Mouse (Mus musculus) neural tube, embryonic 12.5 days (tissue): ENCODE measurements around the gene Rnpep. TPM values are rescaled to one million over a fixed set of nuclear protein-coding genes. Genes with fewer than 3 reads are reported as not detected.

Source experiments
- ATAC-seq: fragments of 200-750 bp; cut with Nextera tagmentation; 2 replicates; pipeline ENCODE4 v1.8.0; 2017; ENCODE audit warnings: low read depth, mild to moderate bottlenecking, moderate TSS enrichment, moderate library complexity; ENCODE audit not compliant: low FRiP score
- H3K27ac ChIP-seq: fragments of 300-500 bp; sonication (generic); 2 replicates; pipeline ENCODE4 v1.5.1; 2016
- H3K27me3 ChIP-seq: fragments of 300-500 bp; sonication (generic); replicated peaks from 2 replicates; pipeline ENCODE4 v1.6.1; 2016; ENCODE audit warnings: mild to moderate bottlenecking
- H3K36me3 ChIP-seq: fragments of 300-500 bp; sonication (generic); 2 replicates; pipeline ENCODE4 v1.6.1; 2016; ENCODE audit warnings: mild to moderate bottlenecking
- H3K4me1 ChIP-seq: fragments of 300-500 bp; sonication (generic); 2 replicates; pipeline ENCODE4 v1.6.1; 2016
- H3K4me2 ChIP-seq: fragments of 300-500 bp; sonication (generic); replicated peaks from 2 replicates; pipeline ENCODE4 v1.6.1; 2016; ENCODE audit warnings: mild to moderate bottlenecking
- H3K4me3 ChIP-seq: fragments of 300-500 bp; sonication (generic); 2 replicates; pipeline ENCODE4 v1.5.1; 2016
- H3K9ac ChIP-seq: fragments of 300-500 bp; sonication (generic); 2 replicates; pipeline ENCODE4 v1.6.1; 2016; ENCODE audit warnings: mild to moderate bottlenecking
- H3K9me3 ChIP-seq: fragments of 300-500 bp; sonication (generic); 2 replicates; pipeline ENCODE4 v1.6.1; 2016; ENCODE audit warnings: mild to moderate bottlenecking
- WGBS: fragments of 180-500 bp; shearing (Covaris S2); methylation state at CpG from one replicate; pipeline ENCODE4 v1.1.7; 2016; 5-methylcytosine and 5-hydroxymethylcytosine counted together
- polyA plus RNA-seq: library from polyadenylated mRNA; unstranded; fragments of >200 nt; fragmentation: Nextera tagmentation; extraction: Ambion mirVana; gene quantifications from 2 replicates; pipeline ENCODE4 v1.2.1, GENCODE M21; 2016

Gene Rnpep
- polyA plus RNA-seq, 1 experiment from 2014 or later = 106 TPM

DNA sequence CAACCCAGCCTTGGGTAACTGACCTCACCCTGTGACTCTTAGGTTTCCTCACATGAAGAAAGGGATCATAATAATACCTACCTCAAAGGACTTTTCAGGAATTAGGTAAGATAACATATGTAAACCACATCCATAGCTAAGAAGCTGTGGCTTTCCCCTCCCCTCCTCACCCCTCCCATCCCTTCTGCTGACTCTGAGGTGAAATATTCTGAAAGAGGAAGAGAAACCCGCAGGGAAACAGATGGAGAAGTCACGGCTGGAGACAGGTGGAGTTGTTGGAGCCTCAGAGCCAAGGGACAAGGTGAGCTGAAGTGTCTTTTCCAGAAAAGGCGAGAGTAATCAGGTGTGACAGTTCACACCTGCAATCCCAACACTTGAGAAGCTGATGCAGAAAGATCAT is 59.7 kb downstream of the Rnpep start:
- 84% methylated on average over 3 of the region's 3 CpGs for WGBS
- ATAC-seq = no peak
- Histone ChIP-seq H3K4me1 (no peaks in the 10 kb centered on the region), H3K4me2 (no peak overlapping the region), H3K9ac (no peak overlapping the region), H3K36me3 (no peaks in the 10 kb centered on the region), H3K27me3 (no peaks in the 10 kb centered on the region), H3K9me3 (no peaks in the 10 kb centered on the region), H3K27ac (no peak overlapping the region), H3K4me3 (no peak overlapping the region)

DNA sequence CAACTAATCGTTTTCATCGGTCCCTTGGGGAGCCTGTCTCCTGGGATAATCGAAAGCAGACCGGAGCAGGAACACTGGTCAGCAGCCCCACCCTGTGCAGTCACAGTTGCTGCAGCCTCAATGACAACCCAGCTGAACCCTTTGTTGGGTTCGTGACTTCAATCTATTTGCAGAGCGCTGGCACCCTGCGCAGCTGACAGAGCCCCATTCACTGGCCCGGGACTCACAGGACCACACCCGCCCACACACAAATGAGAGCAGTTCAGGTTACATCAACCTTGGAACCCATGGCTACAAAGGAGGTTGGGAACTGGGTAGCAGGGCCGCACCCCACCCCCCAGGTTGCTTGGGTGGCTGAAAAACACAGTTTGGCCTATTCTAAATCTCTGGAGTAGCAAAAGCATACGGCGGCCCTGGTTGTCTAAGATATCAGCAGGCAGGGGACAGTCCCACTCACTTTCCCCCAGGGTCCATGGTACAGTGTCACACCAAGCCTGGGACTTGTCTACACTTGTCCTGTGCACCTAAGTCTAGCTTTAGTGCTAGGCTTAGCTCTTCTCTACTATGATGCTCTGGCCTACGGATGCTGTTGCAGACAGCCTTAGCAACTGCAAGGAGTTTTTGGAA is 66.2 kb downstream of the Rnpep start:
- Histone ChIP-seq H3K27me3 (no peaks in the 10 kb centered on the region), H3K4me3 (no peak overlapping the region), H3K9ac (no peak overlapping the region), H3K27ac (no peak overlapping the region), H3K4me2 (no peak overlapping the region), H3K9me3 (no peaks in the 10 kb centered on the region), H3K36me3 (no peaks in the 10 kb centered on the region), H3K4me1 (no peaks in the 10 kb centered on the region)
- no peak for ATAC-seq
- 54% methylated on average over 13 of the region's 13 CpGs for WGBS

DNA sequence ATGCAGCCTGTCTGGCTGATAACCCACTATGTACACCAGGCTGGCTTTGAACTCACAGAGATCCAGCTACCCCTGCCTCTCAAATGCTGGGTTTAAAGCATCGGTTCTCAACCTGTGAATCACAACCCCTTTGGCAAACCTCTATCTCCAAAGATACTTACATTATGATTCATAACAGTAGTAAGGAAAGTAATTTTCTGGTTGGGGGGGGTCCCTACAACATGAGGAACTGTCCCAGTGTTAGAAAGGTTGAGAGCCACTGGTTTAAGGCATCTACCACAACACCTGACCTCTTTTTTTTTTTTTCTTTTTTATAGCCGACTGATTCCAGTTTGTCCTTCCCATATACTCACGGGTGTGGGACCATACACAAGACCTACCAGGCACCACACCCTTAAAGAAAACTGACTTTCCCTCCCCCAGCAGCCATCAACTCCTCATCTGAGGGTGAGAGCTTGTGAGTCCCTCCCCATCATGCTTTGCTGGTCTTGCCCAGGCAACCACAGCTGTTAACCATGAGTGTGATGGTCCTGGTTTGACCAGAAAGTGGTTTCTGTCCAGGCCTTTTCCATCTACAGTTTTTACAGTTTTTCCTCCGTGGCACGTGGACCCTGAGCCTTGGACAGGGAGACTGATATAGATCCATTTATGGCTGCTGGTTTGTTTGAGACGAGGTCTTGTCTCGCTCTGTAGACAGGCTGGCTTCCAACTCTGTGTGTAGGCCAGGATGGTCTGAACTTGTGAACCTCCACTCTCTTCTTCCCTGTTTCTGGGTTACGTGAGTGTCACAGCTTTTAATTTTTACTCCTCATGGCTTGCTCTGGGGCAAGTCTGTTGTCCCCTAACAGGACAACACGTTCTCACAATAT is 69.9 kb downstream of the Rnpep start:
- no peak overlapping the region for H3K4me2 ChIP-seq

More for the DNA sequence above, 69.9 kb downstream of the Rnpep start:
- WGBS = 88% methylated on average over 9 of the region's 9 CpGs
- no peak for ATAC-seq
- H3K9me3 ChIP-seq = no peaks in the 10 kb centered on the region
- H3K4me3 ChIP-seq = no peak overlapping the region
- H3K27me3 ChIP-seq = no peaks in the 10 kb centered on the region
- no peaks in the 10 kb centered on the region for H3K36me3 ChIP-seq
- no peak overlapping the region for H3K9ac ChIP-seq
- no peak overlapping the region for H3K27ac ChIP-seq
- H3K4me1 ChIP-seq = no peaks in the 10 kb centered on the region

Other genes with a start within 250 kb of the Rnpep start
- 0.96 and 1.1 TPM in 2 replicates for gene Lgr6, start 178.8 kb downstream of the Rnpep start, polyA plus RNA-seq
- 1.1 and 1.2 TPM in 2 replicates for gene Ptpn7, start 151.4 kb downstream of the Rnpep start, polyA plus RNA-seq
- gene Arl8a, start 137.3 kb downstream of the Rnpep start, polyA plus RNA-seq = 185 and 197 TPM in 2 replicates
- 0.11 and 0.16 TPM in 2 replicates for gene Gpr37l1, start 116.4 kb downstream of the Rnpep start, polyA plus RNA-seq
- gene Elf3, start 25.5 kb downstream of the Rnpep start, polyA plus RNA-seq = 0.60 and 0.89 TPM in 2 replicates
- 158 and 172 TPM in 2 replicates for gene Timm17a, start 29.7 kb upstream of the Rnpep start, polyA plus RNA-seq
- 0.37 and 0.49 TPM in 2 replicates for gene Lmod1, start 40.7 kb upstream of the Rnpep start, polyA plus RNA-seq
- gene Shisa4, start 91.2 kb upstream of the Rnpep start, polyA plus RNA-seq = 72.1 and 75.5 TPM in 2 replicates
- 159 and 167 TPM in 2 replicates for gene Ipo9, start 146.4 kb upstream of the Rnpep start, polyA plus RNA-seq